Mouse (Mus musculus) kidney, postnatal 14 days (tissue): ENCODE results near the gene Serpina3n.
A peak's percentile ranks its signal among the peaks of the same experiment; 100 is the strongest.
"Not testable (repeated sequence)": the region's sequence is repeated elsewhere in the genome, so short reads cannot be mapped to it uniquely, and the experiment has no call there.

Source experiments
- DNase-seq: peaks from one replicate; pipeline ENCODE4 v3.0.0; 2022; ENCODE audit warnings: mixed read lengths

The Serpina3n gene

GRCm38 (mm10) chr12:104406454-104406885 lies at the start of gene Serpina3n:
Gene Serpina3n, plus strand, starts transcription at chr12:104406729.
- DNase-seq, result no peak

GRCm38 (mm10) chr12:104369986-104370385 lies 36.5 kb upstream of the Serpina3n start:
- DNase-seq, result no peak

DNA sequence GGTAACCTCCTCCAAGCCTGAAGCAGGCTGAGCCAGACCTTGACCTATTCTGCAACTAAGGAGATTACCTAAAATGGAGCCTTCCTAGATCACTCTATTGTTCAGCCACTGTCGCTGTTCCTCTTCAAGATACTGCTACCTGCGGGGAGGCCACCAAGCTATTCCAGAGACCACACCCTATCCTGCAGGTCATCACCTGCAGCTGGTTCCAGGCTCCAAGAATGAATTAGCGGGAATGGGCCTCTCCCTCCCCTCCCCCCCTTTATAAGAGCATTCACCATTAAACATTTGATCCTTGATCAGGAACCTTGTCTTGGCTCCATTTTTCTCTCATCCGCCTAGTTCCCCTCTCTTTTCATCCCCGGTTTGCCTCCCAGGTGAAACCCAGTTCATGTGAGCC lies 29.4 kb upstream of the Serpina3n start:
- DNase-seq, result not testable (repeated sequence)

DNA sequence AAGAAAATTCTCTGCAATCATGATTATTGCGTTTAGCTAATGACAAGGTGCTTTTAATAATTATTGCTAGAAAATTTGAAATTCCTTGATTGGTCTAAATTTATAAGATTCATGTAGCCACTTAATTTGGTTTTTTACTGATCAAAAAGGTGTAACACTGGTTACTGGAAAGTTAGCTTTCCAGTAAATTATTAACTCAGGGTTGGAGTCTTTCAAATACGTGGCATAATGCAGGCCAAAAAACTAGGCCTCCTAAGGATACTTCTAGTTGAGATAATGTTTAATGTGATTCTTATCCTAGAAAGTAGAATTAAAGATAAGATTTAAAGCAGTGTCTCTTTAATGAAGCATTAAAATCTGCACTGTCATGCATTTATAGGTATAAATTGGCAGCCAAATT lies 28.2 kb upstream of the Serpina3n start:
- not testable (repeated sequence) for DNase-seq

DNA sequence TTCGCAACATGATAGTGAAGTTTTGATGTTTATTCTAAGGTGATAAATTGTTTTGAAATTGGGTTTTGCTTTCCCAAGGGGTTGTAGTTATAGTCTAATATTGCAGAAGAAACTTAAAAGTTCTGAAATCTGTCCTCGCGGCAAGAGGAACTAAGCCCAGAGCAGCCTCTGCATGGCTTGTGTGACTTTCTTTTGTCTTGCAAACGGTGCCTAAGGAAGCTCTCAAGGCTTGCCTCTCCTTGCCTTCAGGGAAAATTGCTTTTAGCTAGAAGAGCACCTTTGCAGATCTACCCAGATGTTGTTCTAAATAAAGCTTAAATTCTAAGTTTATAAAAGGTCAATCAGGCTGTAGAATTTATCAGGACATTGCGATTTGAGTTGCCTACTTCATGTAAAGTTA lies 27.7 kb upstream of the Serpina3n start:
- DNase-seq, result not testable (repeated sequence)

- DNase-seq, result no peak
Measured at GRCm38 (mm10) chr12:104379856-104380255, 26.7 kb upstream of the Serpina3n start.

- DNase-seq, result not testable (repeated sequence)
Measured at GRCm38 (mm10) chr12:104381071-104381604, 25.4 kb upstream of the Serpina3n start.

DNA sequence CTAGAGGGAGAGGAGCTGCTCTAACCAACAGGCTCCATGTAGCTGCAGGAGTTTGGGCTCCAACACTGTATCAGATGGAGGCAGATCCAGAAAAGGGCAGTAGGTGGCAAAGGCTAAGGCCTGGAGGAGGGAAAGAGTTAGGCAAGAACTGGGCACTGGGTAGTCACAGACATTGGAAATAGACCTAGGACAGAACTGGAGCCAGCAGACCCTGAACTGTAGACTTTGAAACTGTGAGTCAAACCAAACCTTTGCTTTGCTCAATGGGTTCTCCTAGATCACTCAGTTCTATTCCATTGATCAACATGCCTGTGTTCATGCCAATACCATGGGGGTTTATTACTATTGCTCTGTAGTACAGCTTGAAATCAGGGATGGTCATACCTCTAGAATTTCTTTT lies 20.5 kb upstream of the Serpina3n start:
- not testable (repeated sequence) for DNase-seq

DNA sequence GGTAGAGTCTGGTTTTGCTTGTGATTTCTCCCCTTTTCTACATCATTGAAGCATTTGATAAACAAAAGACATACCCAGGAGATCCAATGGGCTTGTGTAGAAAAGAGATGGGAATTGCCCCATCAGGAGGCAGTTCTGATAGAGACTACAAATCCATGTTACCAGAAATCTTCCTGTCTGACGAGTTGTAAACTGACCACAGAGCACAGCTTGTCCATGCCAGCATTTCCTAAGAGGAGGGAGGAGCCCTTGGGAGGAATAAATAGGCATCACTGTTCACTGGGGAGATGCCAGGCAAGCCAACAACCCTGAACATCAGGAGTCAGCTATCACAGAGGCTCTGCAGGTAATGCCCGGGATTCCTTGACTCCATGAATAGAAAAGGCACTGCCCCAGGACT lies 19.7 kb upstream of the Serpina3n start:
- not testable (repeated sequence) for DNase-seq

DNA sequence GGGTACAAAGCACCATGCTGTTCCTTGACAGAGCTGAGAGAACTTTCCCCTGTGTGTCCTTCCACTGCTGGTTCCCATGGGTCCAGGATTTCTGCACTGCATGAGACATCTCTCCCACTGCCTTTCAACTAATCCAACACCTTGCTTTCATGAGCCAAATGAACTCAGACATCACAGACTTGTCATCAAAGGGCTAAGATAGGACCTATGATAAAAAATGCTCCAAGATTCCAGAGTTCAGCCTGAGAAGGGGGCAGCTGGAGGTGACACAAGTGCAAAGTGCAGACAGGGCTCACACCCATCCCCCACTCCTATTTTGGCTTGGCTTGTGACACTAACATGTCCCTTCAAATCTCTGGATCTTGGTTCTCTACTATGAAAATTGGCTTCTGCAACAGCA lies 18.1 kb upstream of the Serpina3n start:
- no peak for DNase-seq

- DNase-seq, result not testable (repeated sequence)
Measured at GRCm38 (mm10) chr12:104391057-104391456, 15.5 kb upstream of the Serpina3n start.

DNA sequence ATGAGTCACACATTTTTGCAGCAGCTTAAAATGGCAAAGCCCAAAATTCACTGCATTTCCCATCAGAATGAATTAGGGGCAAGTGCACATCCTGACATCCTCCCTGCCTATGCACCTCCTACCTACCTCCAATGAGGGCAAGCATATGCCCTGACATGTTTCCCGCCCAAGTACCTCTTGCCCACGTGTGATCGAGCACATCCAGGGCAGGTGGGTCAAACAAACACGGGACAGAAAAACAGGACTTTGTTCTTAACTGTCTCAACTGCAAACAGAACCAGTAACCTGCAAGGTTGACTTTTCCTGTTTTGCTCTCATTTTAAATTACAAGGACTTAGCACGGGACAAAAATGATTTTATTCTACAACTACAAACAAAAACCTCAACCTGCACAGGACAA lies 2.6 kb upstream of the Serpina3n start:
- no peak for DNase-seq

DNA sequence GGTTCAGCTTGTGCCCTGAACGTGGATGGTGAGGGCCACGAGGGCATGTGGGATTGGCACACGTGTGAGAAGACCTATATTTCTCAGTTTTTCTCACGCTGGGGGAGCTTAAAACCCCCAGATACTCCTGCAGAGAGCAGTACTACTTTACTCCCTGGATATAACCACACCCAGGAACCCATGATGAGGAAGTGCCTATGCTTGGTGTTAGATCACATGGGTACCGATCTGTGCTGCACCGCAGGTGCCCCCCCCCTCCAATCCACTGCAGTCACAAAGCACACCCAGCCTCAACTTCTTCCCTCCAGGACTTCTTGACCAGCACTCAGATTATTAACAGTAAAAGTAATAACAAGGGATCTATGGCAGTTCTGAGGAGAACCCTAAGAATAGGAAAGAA lies 6.0 kb downstream of the Serpina3n start:
- DNase-seq, result no peak

DNA sequence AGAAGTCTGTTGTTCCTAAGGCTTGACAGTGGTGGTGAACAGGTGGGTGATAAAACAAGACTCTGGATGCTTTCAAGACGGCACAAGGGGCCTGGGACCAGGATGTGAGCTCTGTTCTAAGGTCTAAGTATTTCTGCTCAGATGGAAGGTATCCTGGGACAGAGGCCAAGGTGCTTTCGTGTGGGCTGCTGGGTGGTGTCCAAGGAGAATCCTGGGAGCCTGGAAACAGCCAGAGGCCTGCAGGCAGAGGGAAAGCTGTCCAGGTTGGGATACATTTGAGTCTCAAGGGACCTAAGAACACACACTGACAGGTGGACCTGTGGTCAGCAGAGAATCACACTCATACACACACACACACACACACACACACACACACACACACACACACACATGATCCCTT lies 8.0 kb downstream of the Serpina3n start:
- DNase-seq, result no peak

- no peak for DNase-seq
Measured at GRCm38 (mm10) chr12:104415625-104416315, 9.2 kb downstream of the Serpina3n start.

- peak; percentile 80 for DNase-seq
Measured at GRCm38 (mm10) chr12:104418340-104419135, 12.0 kb downstream of the Serpina3n start.

DNA sequence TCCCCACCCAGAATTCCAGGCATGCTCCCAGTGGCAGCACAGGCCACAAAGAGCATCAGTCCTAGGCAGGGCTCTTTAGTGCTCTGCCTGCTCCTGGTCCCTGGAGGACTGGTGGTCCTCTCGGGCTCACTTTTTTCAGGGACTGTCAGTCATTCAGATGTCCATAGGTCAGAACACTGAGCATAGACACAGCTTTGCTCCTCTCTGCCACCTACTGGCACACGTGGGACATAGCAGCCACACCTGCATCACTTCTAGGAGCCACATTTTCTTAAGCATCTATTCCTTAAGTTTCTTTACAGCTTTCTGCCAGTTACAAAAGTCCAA lies 12.6 kb downstream of the Serpina3n start:
- no peak for DNase-seq

DNA sequence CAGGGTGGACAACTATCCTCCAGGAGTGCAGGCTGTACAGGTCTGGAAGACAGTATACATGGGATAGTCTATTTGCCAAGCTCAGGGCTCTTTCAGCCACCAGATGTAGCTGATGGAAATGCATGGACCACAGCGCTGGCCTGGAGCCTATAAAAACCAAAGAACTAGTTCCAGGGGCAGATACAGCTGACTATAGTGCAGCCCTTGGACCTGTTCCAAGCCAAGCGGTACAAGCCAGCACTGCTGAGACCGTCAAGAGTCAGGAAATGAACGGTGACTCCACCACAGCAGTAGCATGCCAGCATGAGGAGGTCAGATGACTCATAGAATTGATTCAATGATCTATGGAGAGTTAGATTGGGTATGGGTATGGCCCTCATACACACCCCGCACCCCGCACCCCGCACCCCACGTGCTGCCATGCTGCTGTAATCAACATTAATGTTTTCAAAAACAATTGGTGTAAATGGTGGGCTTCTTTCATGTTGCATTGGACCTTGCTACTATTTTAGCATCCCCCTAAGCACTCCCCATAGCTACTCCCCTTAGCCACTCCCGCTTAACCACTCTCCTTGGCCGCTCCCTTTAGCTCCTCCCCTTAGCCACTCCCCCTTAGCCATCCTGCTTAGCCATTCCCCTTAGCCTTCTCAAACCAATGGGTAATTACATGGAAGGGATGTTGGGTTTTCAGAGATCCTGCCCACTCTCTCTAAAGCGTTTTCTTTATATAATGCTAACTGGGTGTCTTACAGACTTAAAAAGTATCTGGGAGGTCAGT lies 16.3 kb downstream of the Serpina3n start:
- peak; percentile 76 for DNase-seq

DNA sequence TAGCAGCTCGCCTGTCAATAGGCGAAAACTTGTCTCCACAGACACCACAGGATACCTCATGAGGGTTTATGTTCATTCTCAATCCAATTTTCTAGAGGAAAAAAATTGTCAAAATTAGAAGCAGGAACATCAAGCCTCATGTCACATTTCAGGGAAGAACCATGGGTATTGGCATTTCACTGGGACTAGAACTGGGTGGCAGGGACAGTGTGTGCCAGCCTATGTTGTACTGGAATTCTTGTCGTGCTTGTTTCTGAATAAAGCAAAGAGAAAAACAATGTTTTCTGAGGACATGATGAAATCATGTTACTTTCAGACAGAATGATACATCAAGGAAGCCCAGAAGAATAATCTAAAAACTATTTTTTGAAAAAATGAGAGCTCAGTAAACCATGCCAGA lies 19.1 kb downstream of the Serpina3n start:
- no peak for DNase-seq

DNA sequence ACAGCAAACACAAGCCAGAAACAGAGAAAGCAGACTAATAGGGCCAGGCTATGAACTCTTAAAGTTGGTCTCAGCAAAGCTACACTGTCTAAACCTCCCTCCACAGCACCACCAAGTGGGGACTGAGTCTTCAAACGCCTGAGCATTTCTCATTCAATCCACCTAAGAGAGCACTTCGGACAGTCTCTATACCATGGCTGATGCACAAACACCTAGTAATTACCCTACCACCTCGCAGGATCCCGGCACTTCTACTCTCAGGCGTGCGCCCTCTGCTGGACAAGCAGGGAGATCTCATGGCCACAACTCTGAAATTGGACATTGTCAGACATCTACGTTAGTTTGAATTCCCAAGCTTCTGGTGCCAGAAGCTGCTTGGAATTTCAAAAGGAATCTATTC lies 20.4 kb downstream of the Serpina3n start:
- DNase-seq, result peak; percentile 18

DNA sequence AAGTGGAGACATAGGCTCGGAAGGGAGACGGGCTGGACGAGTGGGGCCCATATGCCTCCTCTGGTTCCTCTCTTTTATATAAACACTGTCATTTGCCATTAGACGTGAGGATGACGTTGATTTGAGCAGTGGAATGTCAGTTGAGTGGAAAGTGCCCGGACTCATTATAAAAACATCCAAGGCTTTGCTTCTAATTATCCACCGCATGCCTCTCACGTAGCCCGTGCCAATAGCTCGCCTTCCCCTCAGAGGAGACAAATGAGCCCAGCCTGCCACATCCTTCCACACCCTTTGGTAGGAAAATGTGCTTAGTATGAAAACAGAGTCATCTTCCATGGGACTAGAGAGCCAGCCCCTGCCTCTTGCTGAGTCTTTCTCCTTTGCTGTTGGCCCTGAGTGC lies 24.8 kb downstream of the Serpina3n start:
- no peak for DNase-seq

DNA sequence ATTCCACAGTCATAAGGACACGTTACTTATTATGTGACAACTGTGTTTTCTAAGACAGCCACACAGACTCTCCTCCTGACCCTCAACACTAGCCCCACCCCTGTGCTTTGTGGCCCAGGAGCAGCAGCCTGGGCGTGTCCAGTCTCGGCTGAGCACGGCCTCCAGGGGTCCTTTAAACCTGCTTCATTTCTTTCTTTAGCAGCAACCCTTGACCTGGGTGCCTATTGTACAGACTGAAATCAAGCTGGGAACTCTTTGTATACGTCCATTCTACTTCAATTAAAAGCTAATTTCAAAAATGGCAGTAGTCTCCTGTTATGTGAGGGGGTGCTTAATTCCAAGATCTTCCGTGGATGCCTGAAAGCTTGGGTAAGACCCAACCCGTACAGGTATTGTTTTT lies 26.7 kb downstream of the Serpina3n start:
- no peak for DNase-seq
